Mouse (Mus musculus) liver, adult (tissue): ENCODE measurements around the gene Wnk1.
A peak's percentile ranks its signal among the peaks of the same experiment; 100 is the strongest.

ENCODE experiments used
- GATA4 ChIP-seq: IDR thresholded peaks from 2 replicates; pipeline ENCODE4 v1.6.1; 2014; ENCODE audit warnings: mild to moderate bottlenecking, low read length; ENCODE audit not compliant: insufficient replicate concordance

The Wnk1 gene

GRCm38 (mm10) chr6:120011440-120011839 is 27.0 kb downstream of the Wnk1 start:
- no peak for TF ChIP-seq GATA4

GRCm38 (mm10) chr6:120011001-120011400 is 27.5 kb downstream of the Wnk1 start:
- no peak for TF ChIP-seq GATA4

GRCm38 (mm10) chr6:120010535-120010934 is 27.9 kb downstream of the Wnk1 start:
- no peak for TF ChIP-seq GATA4

- no peak for TF ChIP-seq GATA4
Measured at GRCm38 (mm10) chr6:120001718-120002117, 36.8 kb downstream of the Wnk1 start.

GRCm38 (mm10) chr6:119996480-119996879 is 42.0 kb downstream of the Wnk1 start:
- no peak for TF ChIP-seq GATA4

- TF ChIP-seq GATA4: no peak
Measured at GRCm38 (mm10) chr6:119924235-119925005, 114.1 kb downstream of the Wnk1 start.

- no peak for TF ChIP-seq GATA4
Measured at GRCm38 (mm10) chr6:119922544-119922943, 115.9 kb downstream of the Wnk1 start.

- no peak for TF ChIP-seq GATA4
Measured at GRCm38 (mm10) chr6:119922136-119922535, 116.3 kb downstream of the Wnk1 start.

GRCm38 (mm10) chr6:119918561-119919181 is 119.8 kb downstream of the Wnk1 start:
- no peak for TF ChIP-seq GATA4

GRCm38 (mm10) chr6:119915710-119916109 is 122.8 kb downstream of the Wnk1 start:
- TF ChIP-seq GATA4: no peak

- no peak for TF ChIP-seq GATA4
Measured at GRCm38 (mm10) chr6:119912046-119912445, 126.4 kb downstream of the Wnk1 start.

- no peak for TF ChIP-seq GATA4
Measured at GRCm38 (mm10) chr6:119905461-119905860, 133.0 kb downstream of the Wnk1 start.

GRCm38 (mm10) chr6:119903081-119903789 is 135.2 kb downstream of the Wnk1 start:
- no peak for TF ChIP-seq GATA4

GRCm38 (mm10) chr6:119902204-119903080 is 136.0 kb downstream of the Wnk1 start, which contains the start of gene Rad52:
Gene Rad52 (plus strand): TSS chr6:119902698.
- TF ChIP-seq GATA4: peak; percentile 94; the same call in 1 of the 2 replicates

- TF ChIP-seq GATA4: no peak
Measured at GRCm38 (mm10) chr6:119892711-119893110, 145.8 kb downstream of the Wnk1 start.
